ENCODE assay signal across 11 mouse cellular contexts in genomic region chr2:27343984-27344453, GRCm38 (mm10).
A peak's percentile ranks its signal among the peaks of the same experiment; 100 is the strongest.
DNase-seq lines count a peak whose midpoint lies in the region; ATAC-seq and TF ChIP-seq lines count a peak whose summit lies in the region.
"Had no signal": no experiment of that assay in that cellular context is flagged by ENCODE, and none has a peak within 500 bp of the region (broad histone marks: within the 10 kb centered on the region; RNA-seq: fewer than 3 reads in every experiment).

No protein-coding gene starts in this region.

- H3K4me3 ChIP-seq in forebrain, embryonic 12.5 days (replicated peaks), result no peak overlapping the region
- no peak overlapping the region for H3K4me3 ChIP-seq in forebrain, embryonic 11.5 days (ENCODE audit: low read depth, low read length)
- no peak overlapping the region for H3K4me3 ChIP-seq in stomach, postnatal 0 days (ENCODE audit: low read depth, low read length)
- H3K4me3 ChIP-seq in kidney, embryonic 14.5 days (ENCODE audit: low read length), result no peak overlapping the region

- WGBS in forebrain, embryonic 12.5 days, result 39% methylated on average over 12 of the region's 12 CpGs
- WGBS in forebrain, embryonic 11.5 days, result 58% methylated on average over 12 of the region's 12 CpGs
- WGBS in stomach, postnatal 0 days, result 19% methylated on average over 12 of the region's 12 CpGs
- WGBS in kidney, embryonic 14.5 days, result 55% methylated on average over 12 of the region's 12 CpGs

- H3K4me1 ChIP-seq in forebrain, embryonic 12.5 days, result peaks cover 33% of the 10 kb centered on the region
- H3K4me1 ChIP-seq in forebrain, embryonic 11.5 days (replicated peaks; ENCODE audit: control insufficient read depth, insufficient read depth, low read length), result 0 out of 2 replicates have a peak, but pooled peaks cover 2% of the 10 kb centered on the region
- H3K4me1 ChIP-seq in stomach, postnatal 0 days (replicated peaks; ENCODE audit: control insufficient read depth, insufficient read depth), result no peaks in the 10 kb centered on the region
- H3K4me1 ChIP-seq in kidney, embryonic 14.5 days (ENCODE audit: control insufficient read depth, insufficient read depth, low read length), result peaks cover 5% of the 10 kb centered on the region; the same call in 1 of the 2 replicates

- H3K27ac ChIP-seq in forebrain, embryonic 12.5 days, result peak overlapping the region; percentile 76
- H3K27ac ChIP-seq in forebrain, embryonic 11.5 days (ENCODE audit: low read depth, low read length), result no peak overlapping the region
- H3K27ac ChIP-seq in stomach, postnatal 0 days (replicated peaks), result no peak overlapping the region
- no peak overlapping the region for H3K27ac ChIP-seq in kidney, embryonic 14.5 days (ENCODE audit: low read depth, low read length)

- TF ChIP-seq CTCF in stomach, postnatal 0 days (IDR thresholded peaks at IDR 0.05; ENCODE audit: low read depth), result peak; percentile 58

- no peak overlapping the region; the same call in 1 of the 2 replicates for H3K9ac ChIP-seq in forebrain, embryonic 12.5 days
- no peak overlapping the region for H3K9ac ChIP-seq in forebrain, embryonic 11.5 days (ENCODE audit: low read length)
- no peak overlapping the region for H3K9ac ChIP-seq in stomach, postnatal 0 days (ENCODE audit: low read length)
- no peak overlapping the region for H3K9ac ChIP-seq in kidney, embryonic 14.5 days (ENCODE audit: low read depth, low read length)

- DNase-seq in forebrain, embryonic 11.5 days (ENCODE audit: low spot score), result no peak
- peak; percentile 16 for DNase-seq in right cerebral cortex, adult 18-20 months
- no peak for DNase-seq in right cerebral cortex, postnatal 36 days (ENCODE audit: low spot score in 2 of 2)
- DNase-seq in stomach, postnatal 0 days (ENCODE audit: low spot score), result no peak
- no peak for DNase-seq in urinary bladder, postnatal 25 days (ENCODE audit: low spot score)
- DNase-seq: gastrocnemius, postnatal 10 days; kidney, adult 9 months; lung, adult 2 months had no signal

- H3K27me3 ChIP-seq in forebrain, embryonic 12.5 days, result no peaks in the 10 kb centered on the region
- no peaks in the 10 kb centered on the region for H3K27me3 ChIP-seq in forebrain, embryonic 11.5 days (ENCODE audit: control insufficient read depth, insufficient read depth, low read length)
- no peaks in the 10 kb centered on the region for H3K27me3 ChIP-seq in stomach, postnatal 0 days (ENCODE audit: control insufficient read depth, insufficient read depth, low read length)
- no peaks in the 10 kb centered on the region for H3K27me3 ChIP-seq in kidney, embryonic 14.5 days (ENCODE audit: control insufficient read depth, insufficient read depth, low read length)

- TF ChIP-seq EP300 in stomach, postnatal 0 days (optimal IDR thresholded peaks at IDR 0.05), result no peak

- no peak for ATAC-seq in forebrain, embryonic 12.5 days (ENCODE audit: low FRiP score)
- ATAC-seq in forebrain, embryonic 11.5 days (replicated peaks; ENCODE audit: low FRiP score), result no peak
- peak; percentile 83 for ATAC-seq in megakaryocyte progenitor cell, adult 5-6 weeks (replicated peaks; ENCODE audit: poor library complexity)
- ATAC-seq in stomach, postnatal 0 days (ENCODE audit: low FRiP score, low TSS enrichment), result no peak
- no peak for ATAC-seq in kidney, embryonic 14.5 days (ENCODE audit: low FRiP score, low TSS enrichment)

- H3K36me3 ChIP-seq in forebrain, embryonic 12.5 days (replicated peaks), result no peaks in the 10 kb centered on the region
- H3K36me3 ChIP-seq in forebrain, embryonic 11.5 days (ENCODE audit: control insufficient read depth, insufficient read depth, low read length), result no peaks in the 10 kb centered on the region
- no peaks in the 10 kb centered on the region for H3K36me3 ChIP-seq in stomach, postnatal 0 days (ENCODE audit: control insufficient read depth, insufficient read depth, low read length)
- no peaks in the 10 kb centered on the region for H3K36me3 ChIP-seq in kidney, embryonic 14.5 days (ENCODE audit: control insufficient read depth, insufficient read depth, low read length)

- H3K9me3 ChIP-seq in forebrain, embryonic 12.5 days, result no peaks in the 10 kb centered on the region
- H3K9me3 ChIP-seq in forebrain, embryonic 11.5 days (ENCODE audit: control insufficient read depth, low read length), result no peaks in the 10 kb centered on the region
- no peaks in the 10 kb centered on the region for H3K9me3 ChIP-seq in stomach, postnatal 0 days (ENCODE audit: control insufficient read depth, low read length)
- no peaks in the 10 kb centered on the region for H3K9me3 ChIP-seq in kidney, embryonic 14.5 days (ENCODE audit: control insufficient read depth, low read length)

- peak overlapping the region; percentile 27 for H3K4me2 ChIP-seq in forebrain, embryonic 12.5 days
- H3K4me2 ChIP-seq in forebrain, embryonic 11.5 days (ENCODE audit: low read depth, low read length, severe bottlenecking), result no peak overlapping the region; the same call in 1 of the 2 replicates
- H3K4me2 ChIP-seq in stomach, postnatal 0 days (replicated peaks; ENCODE audit: low read depth), result peak overlapping the region; percentile 20; the same call in 1 of the 2 replicates
- no peak overlapping the region for H3K4me2 ChIP-seq in kidney, embryonic 14.5 days (replicated peaks; ENCODE audit: low read depth, low read length)

Comparison
In these comparisons a context has a peak if more than half of its experiments do, and no peak if none do; other contexts are left out.
1. H3K4me2 ChIP-seq: peak in forebrain, embryonic 12.5 days (single experiment) and stomach, postnatal 0 days (single experiment); none in forebrain, embryonic 11.5 days (single experiment) and kidney, embryonic 14.5 days (single experiment).